Mouse (Mus musculus) bone marrow macrophage, adult 2 months (primary cell): ENCODE results near the gene Sars2.

Source experiments
- CTCF ChIP-seq: IDR thresholded peaks from 2 replicates; pipeline ENCODE4 v1.5.1; 2012; ENCODE audit warnings: low read depth, mild to moderate bottlenecking, low read length, moderate library complexity
- POLR2A ChIP-seq: IDR thresholded peaks from 2 replicates; pipeline ENCODE4 v1.6.1; 2012; ENCODE audit warnings: mild to moderate bottlenecking, low read depth, low read length, borderline replicate concordance

GRCm38 (mm10) chr7:28767462-28767965 is 25.7 kb downstream of the Sars2 start, which contains the start of gene Nfkbib:
- TF ChIP-seq POLR2A (no peak), CTCF (no peak)
